19 mouse cellular contexts compared by ENCODE assay signal in genomic region chr1:75201236-75201635, GRCm38 (mm10).
"Had no signal": no experiment of that assay in that cellular context is flagged by ENCODE, and none has a peak within 500 bp of the region (broad histone marks: within the 10 kb centered on the region; RNA-seq: fewer than 3 reads in every experiment).

No protein-coding gene starts in this region.

- H3K4me1 ChIP-seq: limb, embryonic 10.5 days; limb, embryonic 13.5 days; liver, embryonic 12.5 days; liver, embryonic 15.5 days; lung, embryonic 15.5 days had no signal

- DNase-seq: layer of hippocampus, adult 9-11 months; liver; lung, adult 18-20 months; lung, postnatal 14 days; lung, postnatal 4 days; midbrain, embryonic 14.5 days; thymus, adult 2 months; thymus, postnatal 14 days; thymus, postnatal 4 days had no signal

- H3K9me3 ChIP-seq: limb, embryonic 10.5 days; limb, embryonic 13.5 days; liver, embryonic 12.5 days; liver, embryonic 15.5 days; lung, embryonic 15.5 days had no signal

- H3K27me3 ChIP-seq: limb, embryonic 13.5 days; liver, embryonic 12.5 days; liver, embryonic 15.5 days; lung, embryonic 15.5 days had no signal

- H3K4me2 ChIP-seq: limb, embryonic 13.5 days; liver, embryonic 12.5 days; liver, embryonic 15.5 days; lung, embryonic 15.5 days; midbrain, embryonic 11.5 days had no signal

- H3K27ac ChIP-seq: layer of hippocampus, adult 2 months; limb, embryonic 10.5 days; limb, embryonic 13.5 days; liver, embryonic 12.5 days; liver, embryonic 15.5 days; lung, embryonic 15.5 days; stomach, postnatal 0 days had no signal

- H3K9ac ChIP-seq: limb, embryonic 13.5 days; liver, embryonic 12.5 days; liver, embryonic 15.5 days; lung, embryonic 15.5 days had no signal

- ATAC-seq: hindbrain, embryonic 16.5 days; intestine, embryonic 16.5 days; liver, embryonic 12.5 days had no signal

- H3K4me3 ChIP-seq: layer of hippocampus, adult 2 months; limb, embryonic 10.5 days; limb, embryonic 13.5 days; liver, embryonic 12.5 days; liver, embryonic 15.5 days; lung, embryonic 15.5 days had no signal
